Mouse (Mus musculus): ENCODE data around the gene Wipi2.
A peak's percentile ranks its signal among the peaks of the same experiment; 100 is the strongest.

- peak; percentile 59 for TF ChIP-seq CTCF (IDR thresholded peaks at IDR 0.05; ENCODE audit: control insufficient read depth, insufficient read depth, low read length)
- no peak for TF ChIP-seq POLR2A (IDR thresholded peaks at IDR 0.05; ENCODE audit: borderline replicate concordance, control insufficient read depth, low read depth, low read length)
Measured at GRCm38 (mm10) chr5:142581517-142581916, 46.0 kb upstream of the Wipi2 start.
